Mouse (Mus musculus) lung, postnatal 25 days (tissue): ENCODE results near the gene Tspan8.
"Not testable (repeated sequence)": the region's sequence is repeated elsewhere in the genome, so short reads cannot be mapped to it uniquely, and the experiment has no call there.

Source experiments
- DNase-seq: peaks from one replicate; pipeline ENCODE4 v3.0.0; 2022; ENCODE audit warnings: low spot score

Tspan8 gene

GRCm38 (mm10) chr10:115816511-115816910 is at the start of gene Tspan8:
Gene Tspan8, plus strand, starts transcription at chr10:115816832.
- peak; percentile 21 for DNase-seq

- DNase-seq, result no peak
Measured at GRCm38 (mm10) chr10:115770032-115770431, 46.6 kb upstream of the Tspan8 start.

- DNase-seq, result peak; percentile 50
Measured at GRCm38 (mm10) chr10:115774451-115774850, 42.2 kb upstream of the Tspan8 start.

- peak; percentile 61 for DNase-seq
Measured at GRCm38 (mm10) chr10:115775945-115776905, 40.4 kb upstream of the Tspan8 start.

- no peak for DNase-seq
Measured at GRCm38 (mm10) chr10:115777366-115777765, 39.3 kb upstream of the Tspan8 start.

- DNase-seq, result peak; percentile 19
Measured at GRCm38 (mm10) chr10:115778624-115779023, 38.0 kb upstream of the Tspan8 start.

GRCm38 (mm10) chr10:115780239-115781016 is 36.2 kb upstream of the Tspan8 start:
- no peak for DNase-seq

GRCm38 (mm10) chr10:115783232-115783631 is 33.4 kb upstream of the Tspan8 start:
- DNase-seq, result no peak

GRCm38 (mm10) chr10:115790788-115791187 is 25.8 kb upstream of the Tspan8 start:
- no peak for DNase-seq

- no peak for DNase-seq
Measured at GRCm38 (mm10) chr10:115796072-115796788, 20.4 kb upstream of the Tspan8 start.

GRCm38 (mm10) chr10:115801464-115801863 is 15.2 kb upstream of the Tspan8 start:
- DNase-seq, result no peak

- not testable (repeated sequence) for DNase-seq
Measured at GRCm38 (mm10) chr10:115803013-115803412, 13.6 kb upstream of the Tspan8 start.

- DNase-seq, result no peak
Measured at GRCm38 (mm10) chr10:115803765-115804164, 12.9 kb upstream of the Tspan8 start.

- DNase-seq, result no peak
Measured at GRCm38 (mm10) chr10:115805987-115806386, 10.6 kb upstream of the Tspan8 start.

- DNase-seq, result no peak
Measured at GRCm38 (mm10) chr10:115809169-115809568, 7.5 kb upstream of the Tspan8 start.

GRCm38 (mm10) chr10:115811519-115811918 is 5.1 kb upstream of the Tspan8 start:
- no peak for DNase-seq

- no peak for DNase-seq
Measured at GRCm38 (mm10) chr10:115814878-115815277, 1.8 kb upstream of the Tspan8 start.

GRCm38 (mm10) chr10:115817056-115817724 is 558 bp downstream of the Tspan8 start:
- DNase-seq, result peak; percentile 64

- no peak for DNase-seq
Measured at GRCm38 (mm10) chr10:115825289-115825688, 8.7 kb downstream of the Tspan8 start.

GRCm38 (mm10) chr10:115828872-115829271 is 12.2 kb downstream of the Tspan8 start:
- DNase-seq, result no peak

- DNase-seq, result no peak
Measured at GRCm38 (mm10) chr10:115829696-115830095, 13.1 kb downstream of the Tspan8 start.

- DNase-seq, result no peak
Measured at GRCm38 (mm10) chr10:115830726-115831125, 14.1 kb downstream of the Tspan8 start.
